Mouse (Mus musculus): ENCODE results near the gene Ptprd. TPM values are rescaled to one million over a fixed set of nuclear protein-coding genes. Genes with fewer than 3 reads are reported as not detected.

Ptprd gene
- total RNA-seq, 2 experiments from 2014 or later: 5.0 to 6.9 TPM

GRCm38 (mm10) chr4:76503279-76503601, 1708.5 kb downstream of the Ptprd start:
- no peak for DNase-seq
- no peak for TF ChIP-seq CTCF (IDR thresholded peaks at IDR 0.05)
- Histone ChIP-seq H3K27ac (no peak overlapping the region), H3K4me3 (no peak overlapping the region)
- intact Hi-C loops (cut with DNase I): no loop called here

- TF ChIP-seq CTCF (IDR thresholded peaks at IDR 0.05): no peak
Observed at GRCm38 (mm10) chr4:76502575-76503278, 1709.0 kb downstream of the Ptprd start.

GRCm38 (mm10) chr4:76485848-76486247, 1725.9 kb downstream of the Ptprd start:
- peak; percentile 45; the same call in 1 of the 2 replicates for TF ChIP-seq CTCF (IDR thresholded peaks at IDR 0.05)
- Histone ChIP-seq H3K27ac (no peak overlapping the region), H3K4me3 (no peak overlapping the region)
- intact Hi-C loops (cut with DNase I): no loop called here
- DNase-seq: no peak

More at GRCm38 (mm10) chr4:76502575-76503278, 1709.0 kb downstream of the Ptprd start:
- Histone ChIP-seq H3K4me3 (no peak overlapping the region), H3K27ac (no peak overlapping the region)
- intact Hi-C loops (cut with DNase I): no loop called here
- DNase-seq: no peak

- intact Hi-C loops (cut with DNase I): no loop called here
- no peak overlapping the region for H3K4me3 ChIP-seq
- no peak overlapping the region for H3K27ac ChIP-seq
- no peak for DNase-seq
- no peak for TF ChIP-seq CTCF (IDR thresholded peaks at IDR 0.05)
Observed at GRCm38 (mm10) chr4:76468366-76469100, 1743.2 kb downstream of the Ptprd start.

- Histone ChIP-seq H3K27ac (no peak overlapping the region), H3K4me3 (no peak overlapping the region)
- no peak for DNase-seq
- intact Hi-C loops (cut with DNase I): no loop called here
- TF ChIP-seq CTCF (IDR thresholded peaks at IDR 0.05): no peak
Observed at GRCm38 (mm10) chr4:76464682-76465081, 1747.1 kb downstream of the Ptprd start.

- intact Hi-C loops (cut with DNase I): no loop called here
- H3K4me3 ChIP-seq: no peak overlapping the region
- H3K27ac ChIP-seq: no peak overlapping the region
- DNase-seq: no peak
- no peak for TF ChIP-seq CTCF (IDR thresholded peaks at IDR 0.05)
Observed at GRCm38 (mm10) chr4:76461336-76461735, 1750.4 kb downstream of the Ptprd start.

GRCm38 (mm10) chr4:76460556-76460955, 1751.2 kb downstream of the Ptprd start:
- intact Hi-C loops (cut with DNase I): no loop called here
- no peak for DNase-seq
- H3K27ac ChIP-seq: no peak overlapping the region
- no peak overlapping the region for H3K4me3 ChIP-seq
- no peak for TF ChIP-seq CTCF (IDR thresholded peaks at IDR 0.05)

GRCm38 (mm10) chr4:76459621-76460020, 1752.1 kb downstream of the Ptprd start:
- H3K27ac ChIP-seq: no peak overlapping the region
- no peak for TF ChIP-seq CTCF (IDR thresholded peaks at IDR 0.05)
- H3K4me3 ChIP-seq: no peak overlapping the region
- DNase-seq: no peak
- intact Hi-C loops (cut with DNase I): no loop called here

- DNase-seq: no peak
- no peak for TF ChIP-seq CTCF (IDR thresholded peaks at IDR 0.05)
- Histone ChIP-seq H3K4me3 (no peak overlapping the region), H3K27ac (no peak overlapping the region)
- intact Hi-C loops (cut with DNase I): no loop called here
Observed at GRCm38 (mm10) chr4:76452286-76452685, 1759.5 kb downstream of the Ptprd start.

GRCm38 (mm10) chr4:76451019-76451552, 1760.7 kb downstream of the Ptprd start:
- no peak for TF ChIP-seq CTCF (IDR thresholded peaks at IDR 0.05)
- Histone ChIP-seq H3K4me3 (peak overlapping the region; percentile 36), H3K27ac (no peak overlapping the region)
- intact Hi-C loops (cut with DNase I): no loop called here
- peak; percentile 15 for DNase-seq

- peak overlapping the region; percentile 95 for H3K4me3 ChIP-seq
- TF ChIP-seq CTCF (IDR thresholded peaks at IDR 0.05): no peak
- DNase-seq: peak; percentile 56
- intact Hi-C loops (cut with DNase I): no loop called here
- peak overlapping the region; percentile 83 for H3K27ac ChIP-seq
Observed at GRCm38 (mm10) chr4:76450351-76451018, 1761.3 kb downstream of the Ptprd start.

- no peak for TF ChIP-seq CTCF (IDR thresholded peaks at IDR 0.05)
- Histone ChIP-seq H3K4me3 (peak overlapping the region; percentile 95), H3K27ac (peak overlapping the region; percentile 83)
- intact Hi-C loops (cut with DNase I): loop anchor here (5.0 kb wide), 1 partner anchor 77 kb away; no protein-coding TSS in a partner anchor
- peak; percentile 83 for DNase-seq
Observed at GRCm38 (mm10) chr4:76449466-76450350, 1762.1 kb downstream of the Ptprd start.

Measured in gastrocnemius, adult 2 months (tissue).